In the genomic region with DNA sequence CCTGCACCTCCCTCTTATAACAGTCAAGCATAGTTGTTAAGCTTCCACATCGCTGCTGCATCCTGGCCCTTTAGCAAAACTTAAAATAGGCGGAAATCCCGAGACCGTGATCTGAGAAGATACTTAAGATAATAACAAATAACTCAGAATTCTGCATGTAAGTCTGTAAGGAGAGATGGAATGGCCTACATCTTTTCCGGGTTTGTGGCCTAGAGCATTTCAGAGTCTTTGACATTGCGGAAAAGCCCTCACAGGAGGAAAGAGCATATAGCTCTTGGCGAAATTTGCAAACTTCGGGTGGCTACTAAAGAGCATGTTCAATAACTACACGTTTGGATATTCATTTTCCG, we compare ENCODE assay signal across 9 mouse cellular contexts. TPM values are rescaled to one million over a fixed set of nuclear protein-coding genes. Genes with fewer than 3 reads are reported as not detected.
DNase-seq lines count a peak whose midpoint lies in the region; ATAC-seq lines count a peak whose summit lies in the region.
"Had no signal": no experiment of that assay in that cellular context is flagged by ENCODE, and none has a peak within 500 bp of the region (broad histone marks: within the 10 kb centered on the region; RNA-seq: fewer than 3 reads in every experiment).

No protein-coding gene starts in this region.

- H3K27me3 ChIP-seq in intestine, embryonic 14.5 days (replicated peaks; ENCODE audit: control insufficient read depth, insufficient read depth, low read length) = peaks cover 87% of the 10 kb centered on the region
- H3K27me3 ChIP-seq in intestine, embryonic 16.5 days (replicated peaks; ENCODE audit: control insufficient read depth, insufficient read depth, low read length) = peaks cover 50% of the 10 kb centered on the region
- peaks cover 77% of the 10 kb centered on the region for H3K27me3 ChIP-seq in embryonic facial prominence, embryonic 13.5 days
- H3K27me3 ChIP-seq in forebrain, embryonic 15.5 days = no peaks in the 10 kb centered on the region
- H3K27me3 ChIP-seq in midbrain, embryonic 12.5 days = peaks cover 54% of the 10 kb centered on the region

- H3K9me3 ChIP-seq in intestine, embryonic 14.5 days (ENCODE audit: control insufficient read depth, low read length) = no peaks in the 10 kb centered on the region
- H3K9me3 ChIP-seq in intestine, embryonic 16.5 days (ENCODE audit: control insufficient read depth, low read length) = no peaks in the 10 kb centered on the region
- no peaks in the 10 kb centered on the region for H3K9me3 ChIP-seq in embryonic facial prominence, embryonic 13.5 days
- H3K9me3 ChIP-seq in forebrain, embryonic 15.5 days = no peaks in the 10 kb centered on the region
- H3K9me3 ChIP-seq in midbrain, embryonic 12.5 days = no peaks in the 10 kb centered on the region

- no peaks in the 10 kb centered on the region for H3K4me1 ChIP-seq in intestine, embryonic 14.5 days (replicated peaks; ENCODE audit: control insufficient read depth, insufficient read depth, low read length)
- H3K4me1 ChIP-seq in intestine, embryonic 16.5 days (ENCODE audit: control insufficient read depth, insufficient read depth, low read length) = 0 out of 2 replicates have a peak, but pooled peaks cover 5% of the 10 kb centered on the region
- H3K4me1 ChIP-seq in embryonic facial prominence, embryonic 13.5 days = peaks cover 6% of the 10 kb centered on the region; the same call in 1 of the 2 replicates
- peaks cover 7% of the 10 kb centered on the region; the same call in 1 of the 2 replicates for H3K4me1 ChIP-seq in forebrain, embryonic 15.5 days
- H3K4me1 ChIP-seq in midbrain, embryonic 12.5 days = no peaks in the 10 kb centered on the region

- H3K4me3 ChIP-seq in intestine, embryonic 14.5 days (ENCODE audit: low read depth, low read length) = 0 out of 2 replicates have a peak overlapping the region, but pooled peaks have one; percentile 4
- H3K4me3 ChIP-seq in intestine, embryonic 16.5 days (ENCODE audit: low read length) = no peak overlapping the region
- peak overlapping the region; percentile 34; the same call in 1 of the 2 replicates for H3K4me3 ChIP-seq in embryonic facial prominence, embryonic 13.5 days
- peak overlapping the region; percentile 46 for H3K4me3 ChIP-seq in forebrain, embryonic 15.5 days
- H3K4me3 ChIP-seq in midbrain, embryonic 12.5 days = peak overlapping the region; percentile 28; the same call in 1 of the 2 replicates

- no peak overlapping the region for H3K27ac ChIP-seq in intestine, embryonic 14.5 days (ENCODE audit: low read depth)
- no peak overlapping the region for H3K27ac ChIP-seq in intestine, embryonic 16.5 days (ENCODE audit: low read length)
- no peak overlapping the region for H3K27ac ChIP-seq in embryonic facial prominence, embryonic 13.5 days
- peak overlapping the region; percentile 96 for H3K27ac ChIP-seq in forebrain, embryonic 15.5 days (replicated peaks)
- no peak overlapping the region for H3K27ac ChIP-seq in midbrain, embryonic 12.5 days (replicated peaks)

- WGBS in intestine, embryonic 14.5 days = 2% methylated on average over 10 of the region's 10 CpGs
- 4% methylated on average over 10 of the region's 10 CpGs for WGBS in intestine, embryonic 16.5 days
- 2% methylated on average over 10 of the region's 10 CpGs for WGBS in embryonic facial prominence, embryonic 13.5 days
- under 1% methylated on average over 10 of the region's 10 CpGs for WGBS in forebrain, embryonic 15.5 days
- WGBS in midbrain, embryonic 12.5 days = 2% methylated on average over 10 of the region's 10 CpGs

- no peak for ATAC-seq in intestine, embryonic 14.5 days (replicated peaks; ENCODE audit: low FRiP score, low TSS enrichment, low read depth)
- ATAC-seq in intestine, embryonic 16.5 days = no peak
- no peak for ATAC-seq in embryonic facial prominence, embryonic 13.5 days (ENCODE audit: insufficient number of reproducible peaks, insufficient read depth, low FRiP score, low TSS enrichment, low read depth)
- no peak for ATAC-seq in forebrain, embryonic 15.5 days (replicated peaks)
- no peak for ATAC-seq in midbrain, embryonic 12.5 days (ENCODE audit: low FRiP score, low read depth)

- peak overlapping the region; percentile 18; the same call in 1 of the 2 replicates for H3K4me2 ChIP-seq in intestine, embryonic 14.5 days (ENCODE audit: low read length)
- no peak overlapping the region for H3K4me2 ChIP-seq in intestine, embryonic 16.5 days (ENCODE audit: low read depth, low read length)
- H3K4me2 ChIP-seq in embryonic facial prominence, embryonic 13.5 days = peak overlapping the region; percentile 51
- H3K4me2 ChIP-seq in forebrain, embryonic 15.5 days (replicated peaks) = peak overlapping the region; percentile 45
- peak overlapping the region; percentile 49 for H3K4me2 ChIP-seq in midbrain, embryonic 12.5 days (replicated peaks)

- DNase-seq in intestine, embryonic 14.5 days (ENCODE audit: low spot score) = no peak
- DNase-seq in retina, postnatal 1 day = no peak
- DNase-seq in T-cell, adult 2 months (ENCODE audit: low spot score) = no peak
- no peak for DNase-seq in liver

- no peak overlapping the region for H3K9ac ChIP-seq in intestine, embryonic 14.5 days (ENCODE audit: low read length)
- no peak overlapping the region for H3K9ac ChIP-seq in intestine, embryonic 16.5 days (ENCODE audit: low read depth, low read length)
- no peak overlapping the region for H3K9ac ChIP-seq in embryonic facial prominence, embryonic 13.5 days
- H3K9ac ChIP-seq in forebrain, embryonic 15.5 days (replicated peaks) = peak overlapping the region; percentile 73
- H3K9ac ChIP-seq in midbrain, embryonic 12.5 days (replicated peaks) = no peak overlapping the region

- no peaks in the 10 kb centered on the region for H3K36me3 ChIP-seq in intestine, embryonic 14.5 days (ENCODE audit: control insufficient read depth, insufficient read depth, low read length)
- no peaks in the 10 kb centered on the region for H3K36me3 ChIP-seq in intestine, embryonic 16.5 days (ENCODE audit: control insufficient read depth, insufficient read depth, low read length)
- no peaks in the 10 kb centered on the region for H3K36me3 ChIP-seq in embryonic facial prominence, embryonic 13.5 days
- no peaks in the 10 kb centered on the region for H3K36me3 ChIP-seq in forebrain, embryonic 15.5 days
- no peaks in the 10 kb centered on the region for H3K36me3 ChIP-seq in midbrain, embryonic 12.5 days

RNA-seq across cellular contexts. Expression of a gene that starts 7.0 kb away (rescaled TPM):
- not detected in 2 replicates for polyA plus RNA-seq in intestine, embryonic 14.5 days (2014; fragmentation: Nextera tagmentation; extraction: Ambion mirVana)
- polyA plus RNA-seq in intestine, embryonic 16.5 days (2015; fragmentation: Nextera tagmentation; extraction: Ambion mirVana) = not detected in 2 replicates
- not detected in 2 replicates for polyA plus RNA-seq in embryonic facial prominence, embryonic 13.5 days (2015; fragmentation: Nextera tagmentation; extraction: Ambion mirVana)
- 2.8 and 3.0 TPM in 2 replicates for polyA plus RNA-seq in forebrain, embryonic 15.5 days (2015; fragmentation: Nextera tagmentation; extraction: Ambion mirVana)
- polyA plus RNA-seq in midbrain, embryonic 12.5 days (2016; fragmentation: Nextera tagmentation; extraction: Ambion mirVana) = 0.28 TPM in 1 of 2 replicates, not detected in the other
- polyA plus RNA-seq: small intestine, adult 2 months had no signal

RNA-seq across cellular contexts. Expression of a gene that starts 9.6 kb away (rescaled TPM):
- polyA plus RNA-seq in intestine, embryonic 14.5 days (2014; fragmentation: Nextera tagmentation; extraction: Ambion mirVana) = not detected in 2 replicates
- polyA plus RNA-seq in intestine, embryonic 16.5 days (2015; fragmentation: Nextera tagmentation; extraction: Ambion mirVana) = not detected in 2 replicates
- polyA plus RNA-seq in embryonic facial prominence, embryonic 13.5 days (2015; fragmentation: Nextera tagmentation; extraction: Ambion mirVana) = 0.86 and 0.94 TPM in 2 replicates
- polyA plus RNA-seq in forebrain, embryonic 15.5 days (2015; fragmentation: Nextera tagmentation; extraction: Ambion mirVana) = 110 and 111 TPM in 2 replicates
- 3.0 and 4.6 TPM in 2 replicates for polyA plus RNA-seq in midbrain, embryonic 12.5 days (2016; fragmentation: Nextera tagmentation; extraction: Ambion mirVana)
- polyA plus RNA-seq: small intestine, adult 2 months had no signal

Comparison
In these comparisons a context has a peak if more than half of its experiments do, and no peak if none do; other contexts are left out.
1. RNA of a gene that starts 9.6 kb away (polyA plus RNA-seq): 110 to 111 TPM in forebrain, embryonic 15.5 days; 3.0 to 4.6 TPM in midbrain, embryonic 12.5 days, 0.86 to 0.94 TPM in embryonic facial prominence, embryonic 13.5 days, not detected in intestine, embryonic 14.5 days and not detected in intestine, embryonic 16.5 days; every median in the first group is over 10 times any median in the second.